Mouse (Mus musculus) liver, postnatal 0 days (tissue): ENCODE data around the gene Hdac2.

Source experiments
- CTCF ChIP-seq: sonication (generic); IDR thresholded peaks from 2 replicates; pipeline ENCODE4 v1.5.1; 2016; ENCODE audit warnings: antibody characterized with exemption, low read depth
- EP300 ChIP-seq: IDR thresholded peaks from 2 replicates; pipeline ENCODE4 v1.6.1; 2016; ENCODE audit warnings: antibody characterized with exemption, low read depth, mild to moderate bottlenecking

DNA sequence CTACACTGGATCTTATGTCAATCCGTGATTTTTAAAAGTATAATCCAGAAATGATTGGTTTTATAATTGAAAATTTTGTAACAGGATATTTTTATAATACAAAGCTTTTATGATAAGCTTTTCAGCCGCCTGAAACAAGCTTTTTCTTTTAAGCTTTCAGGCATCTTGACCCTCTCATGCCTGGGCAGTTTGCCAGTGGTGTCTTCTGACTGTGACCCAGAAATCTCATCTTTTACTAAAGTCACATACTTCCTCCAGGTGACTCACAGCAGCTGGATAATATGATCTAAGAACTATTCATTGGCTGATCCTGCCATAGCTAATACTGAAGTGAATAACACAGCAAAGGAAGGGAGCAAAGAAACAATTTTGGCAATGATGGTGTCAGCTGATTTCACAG is 9.9 kb upstream of the Hdac2 start:
- no peak for TF ChIP-seq EP300
- TF ChIP-seq CTCF: no peak
